Mouse (Mus musculus): ENCODE data around the gene Nav2.

GRCm38 (mm10) chr7:48937562-48937961 lies 29.0 kb downstream of the Nav2 start:
- no peak for TF ChIP-seq CTCF (IDR thresholded peaks at IDR 0.05; ENCODE audit: low read depth)
- no peak for TF ChIP-seq EP300 (optimal IDR thresholded peaks at IDR 0.05)
